Mouse (Mus musculus) stomach, embryonic 14.5 days (tissue): ENCODE results near the gene Wnt8b. TPM values are rescaled to one million over a fixed set of nuclear protein-coding genes. Genes with fewer than 3 reads are reported as not detected.

Experiments used
- ATAC-seq: fragments of 200-750 bp; cut with Nextera tagmentation; 2 replicates; pipeline ENCODE4 v1.8.0; 2017; ENCODE audit warnings: low read depth, moderate TSS enrichment; ENCODE audit not compliant: insufficient number of reproducible peaks, insufficient read depth, low FRiP score
- H3K27ac ChIP-seq: fragments of 300-500 bp; sonication (generic); 2 replicates; pipeline ENCODE4 v1.5.1; 2014; ENCODE audit warnings: mild to moderate bottlenecking, low read length, moderate library complexity, mixed read lengths
- H3K27me3 ChIP-seq: fragments of 300-500 bp; sonication (generic); 2 replicates; pipeline ENCODE4 v1.6.1; 2014; ENCODE audit warnings: low read length, control low read depth, mixed read lengths; ENCODE audit not compliant: control insufficient read depth, insufficient read depth
- H3K36me3 ChIP-seq: fragments of 300-500 bp; sonication (generic); 2 replicates; pipeline ENCODE4 v1.6.1; 2014; ENCODE audit warnings: mild to moderate bottlenecking, control low read depth, low read length, moderate library complexity, mixed read lengths; ENCODE audit not compliant: control insufficient read depth, insufficient read depth
- H3K4me1 ChIP-seq: fragments of 300-500 bp; sonication (generic); 2 replicates; pipeline ENCODE4 v1.6.1; 2014; ENCODE audit warnings: low read length, control low read depth, mixed read lengths; ENCODE audit not compliant: control insufficient read depth, insufficient read depth
- H3K4me2 ChIP-seq: fragments of 300-500 bp; sonication (generic); replicated peaks from 2 replicates; pipeline ENCODE4 v1.6.1; 2014; ENCODE audit warnings: low read depth, low read length, control low read depth
- H3K4me3 ChIP-seq: fragments of 300-500 bp; sonication (generic); 2 replicates; pipeline ENCODE4 v1.5.1; 2014; ENCODE audit warnings: low read depth, low read length, control low read depth
- H3K9ac ChIP-seq: fragments of 300-500 bp; sonication (generic); replicated peaks from 2 replicates; pipeline ENCODE4 v1.6.1; 2014; ENCODE audit warnings: low read depth, mild to moderate bottlenecking, control low read depth, low read length, moderate library complexity, mixed read lengths
- H3K9me3 ChIP-seq: fragments of 300-500 bp; sonication (generic); 2 replicates; pipeline ENCODE4 v1.6.1; 2016; ENCODE audit warnings: low read depth, low read length, control low read depth; ENCODE audit not compliant: control insufficient read depth
- whole genome bisulfite sequencing: fragments of 180-500 bp; shearing (Covaris S2); extraction: QIAGEN DNeasy Blood & Tissue Kit; methylation state at CpG from one replicate; pipeline ENCODE4 v1.1.7; 2014; 5-methylcytosine and 5-hydroxymethylcytosine counted together
- polyA plus RNA-seq: library from polyadenylated mRNA; unstranded; fragments of >200 nt; fragmentation: Nextera tagmentation; extraction: Ambion mirVana; gene quantifications from 2 replicates; pipeline ENCODE4 v1.2.1, GENCODE M21; 2014

Wnt8b gene
- polyA plus RNA-seq, 1 experiment from 2014 or later = 0.46 TPM

- no peak overlapping the region for H3K9ac ChIP-seq
- no peak overlapping the region for H3K4me3 ChIP-seq
- H3K27me3 ChIP-seq = peaks cover 21% of the 10 kb centered on the region; the same call in 1 of the 2 replicates
- no peaks in the 10 kb centered on the region for H3K36me3 ChIP-seq
- ATAC-seq = 0 out of 2 replicates have a peak, but pooled peaks have one; percentile 15
- no peaks in the 10 kb centered on the region for H3K9me3 ChIP-seq
- 14% methylated on average over 14 of the region's 14 CpGs for WGBS
- H3K4me2 ChIP-seq = no peak overlapping the region
- peak overlapping the region; percentile 40; the same call in 1 of the 2 replicates for H3K27ac ChIP-seq
- peaks cover 18% of the 10 kb centered on the region; the same call in 1 of the 2 replicates for H3K4me1 ChIP-seq
These were observed 21.5 kb downstream of the Wnt8b start for GRCm38 (mm10) chr19:44514521-44515451.

- Histone ChIP-seq H3K9me3 (no peaks in the 10 kb centered on the region), H3K4me2 (no peak overlapping the region), H3K27ac (peak overlapping the region; percentile 16; the same call in 1 of the 2 replicates), H3K4me3 (no peak overlapping the region), H3K9ac (no peak overlapping the region), H3K4me1 (peaks cover 20% of the 10 kb centered on the region; the same call in 1 of the 2 replicates), H3K36me3 (no peaks in the 10 kb centered on the region), H3K27me3 (peaks cover 18% of the 10 kb centered on the region; the same call in 1 of the 2 replicates)
- WGBS = 55% methylated on average over 6 of the region's 6 CpGs
- ATAC-seq = no peak
These were observed 22.5 kb downstream of the Wnt8b start for GRCm38 (mm10) chr19:44515769-44516168.

- Histone ChIP-seq H3K9ac (no peak overlapping the region), H3K4me3 (no peak overlapping the region), H3K4me1 (peaks cover 12% of the 10 kb centered on the region; the same call in 1 of the 2 replicates), H3K4me2 (no peak overlapping the region), H3K27ac (no peak overlapping the region), H3K36me3 (no peaks in the 10 kb centered on the region), H3K9me3 (no peaks in the 10 kb centered on the region), H3K27me3 (no peaks in the 10 kb centered on the region)
- WGBS = 71% methylated on average over 12 of the region's 12 CpGs
- ATAC-seq = no peak
These were observed 24.9 kb downstream of the Wnt8b start for GRCm38 (mm10) chr19:44517996-44518768.

GRCm38 (mm10) chr19:44519152-44519551 lies 25.9 kb downstream of the Wnt8b start:
- WGBS = 10% methylated on average over 7 of the region's 7 CpGs
- Histone ChIP-seq H3K27ac (peak overlapping the region; percentile 16; the same call in 1 of the 2 replicates), H3K4me3 (no peak overlapping the region), H3K9me3 (no peaks in the 10 kb centered on the region), H3K36me3 (no peaks in the 10 kb centered on the region), H3K4me1 (peaks cover 12% of the 10 kb centered on the region; the same call in 1 of the 2 replicates), H3K9ac (no peak overlapping the region), H3K4me2 (no peak overlapping the region), H3K27me3 (no peaks in the 10 kb centered on the region)
- peak; percentile 65; the same call in 1 of the 2 replicates for ATAC-seq

GRCm38 (mm10) chr19:44525551-44526205 lies 32.4 kb downstream of the Wnt8b start:
- WGBS = 80% methylated on average over 9 of the region's 9 CpGs
- ATAC-seq = no peak

GRCm38 (mm10) chr19:44530018-44530417 lies 36.7 kb downstream of the Wnt8b start:
- Histone ChIP-seq H3K9me3 (no peaks in the 10 kb centered on the region), H3K4me3 (no peak overlapping the region), H3K27ac (no peak overlapping the region), H3K9ac (no peak overlapping the region), H3K27me3 (no peaks in the 10 kb centered on the region), H3K36me3 (no peaks in the 10 kb centered on the region), H3K4me2 (no peak overlapping the region), H3K4me1 (no peaks in the 10 kb centered on the region)
- 76% methylated on average over 6 of the region's 6 CpGs for WGBS
- ATAC-seq = no peak

More at GRCm38 (mm10) chr19:44525551-44526205, 32.4 kb downstream of the Wnt8b start:
- Histone ChIP-seq H3K27me3 (no peaks in the 10 kb centered on the region), H3K36me3 (no peaks in the 10 kb centered on the region), H3K4me1 (no peaks in the 10 kb centered on the region), H3K4me2 (no peak overlapping the region), H3K4me3 (no peak overlapping the region), H3K27ac (no peak overlapping the region), H3K9ac (no peak overlapping the region), H3K9me3 (no peaks in the 10 kb centered on the region)

GRCm38 (mm10) chr19:44535376-44535775 lies 42.1 kb downstream of the Wnt8b start:
- Histone ChIP-seq H3K27ac (no peak overlapping the region), H3K4me1 (no peaks in the 10 kb centered on the region), H3K4me2 (no peak overlapping the region), H3K27me3 (no peaks in the 10 kb centered on the region), H3K36me3 (no peaks in the 10 kb centered on the region), H3K9me3 (no peaks in the 10 kb centered on the region), H3K4me3 (no peak overlapping the region), H3K9ac (no peak overlapping the region)
- WGBS = 33% methylated on average over 3 of the region's 3 CpGs
- no peak for ATAC-seq

GRCm38 (mm10) chr19:44537416-44537815 lies 44.1 kb downstream of the Wnt8b start:
- Histone ChIP-seq H3K4me3 (no peak overlapping the region), H3K9me3 (no peaks in the 10 kb centered on the region; the same call in 1 of the 2 replicates), H3K27me3 (no peaks in the 10 kb centered on the region), H3K36me3 (no peaks in the 10 kb centered on the region), H3K27ac (no peak overlapping the region), H3K4me1 (no peaks in the 10 kb centered on the region), H3K9ac (no peak overlapping the region), H3K4me2 (no peak overlapping the region)
- 78% methylated on average over 8 of the region's 8 CpGs for WGBS
- no peak for ATAC-seq
